Mouse (Mus musculus) neural tube, embryonic 12.5 days (tissue): ENCODE results near the gene Nos1. TPM values are rescaled to one million over a fixed set of nuclear protein-coding genes. Genes with fewer than 3 reads are reported as not detected.

Experiments
- ATAC-seq: fragments of 200-750 bp; cut with Nextera tagmentation; 2 replicates; pipeline ENCODE4 v1.8.0; 2017; ENCODE audit warnings: low read depth, mild to moderate bottlenecking, moderate TSS enrichment, moderate library complexity; ENCODE audit not compliant: low FRiP score
- H3K27ac ChIP-seq: fragments of 300-500 bp; sonication (generic); 2 replicates; pipeline ENCODE4 v1.5.1; 2016
- H3K27me3 ChIP-seq: fragments of 300-500 bp; sonication (generic); replicated peaks from 2 replicates; pipeline ENCODE4 v1.6.1; 2016; ENCODE audit warnings: mild to moderate bottlenecking
- H3K36me3 ChIP-seq: fragments of 300-500 bp; sonication (generic); 2 replicates; pipeline ENCODE4 v1.6.1; 2016; ENCODE audit warnings: mild to moderate bottlenecking
- H3K4me1 ChIP-seq: fragments of 300-500 bp; sonication (generic); 2 replicates; pipeline ENCODE4 v1.6.1; 2016
- H3K4me2 ChIP-seq: fragments of 300-500 bp; sonication (generic); replicated peaks from 2 replicates; pipeline ENCODE4 v1.6.1; 2016; ENCODE audit warnings: mild to moderate bottlenecking
- H3K4me3 ChIP-seq: fragments of 300-500 bp; sonication (generic); 2 replicates; pipeline ENCODE4 v1.5.1; 2016
- H3K9ac ChIP-seq: fragments of 300-500 bp; sonication (generic); 2 replicates; pipeline ENCODE4 v1.6.1; 2016; ENCODE audit warnings: mild to moderate bottlenecking
- H3K9me3 ChIP-seq: fragments of 300-500 bp; sonication (generic); 2 replicates; pipeline ENCODE4 v1.6.1; 2016; ENCODE audit warnings: mild to moderate bottlenecking
- WGBS: fragments of 180-500 bp; shearing (Covaris S2); methylation state at CpG from one replicate; pipeline ENCODE4 v1.1.7; 2016; 5-methylcytosine and 5-hydroxymethylcytosine counted together
- polyA plus RNA-seq: library from polyadenylated mRNA; unstranded; fragments of >200 nt; fragmentation: Nextera tagmentation; extraction: Ambion mirVana; gene quantifications from 2 replicates; pipeline ENCODE4 v1.2.1, GENCODE M21; 2016

The Nos1 gene
- polyA plus RNA-seq, 1 experiment from 2014 or later = 1.1 TPM

GRCm38 (mm10) chr5:117976657-117977500 lies 196.0 kb downstream of the Nos1 start, which contains the start of gene Fbxo21:
Gene Fbxo21, plus strand, starts transcription at chr5:117976730.
- H3K9ac ChIP-seq = peak within 1 kb of the TSS; percentile 98
- H3K9me3 ChIP-seq = no peaks in the 10 kb centered on the region
- peaks cover 25% of the 10 kb centered on the region for H3K36me3 ChIP-seq
- WGBS = under 1% methylated on average over 88 of the region's 88 CpGs
- H3K4me1 ChIP-seq = peaks cover 24% of the 10 kb centered on the region
- H3K4me2 ChIP-seq = peak within 1 kb of the TSS; percentile 81
- peak within 1 kb of the TSS; percentile 99 for H3K4me3 ChIP-seq
- H3K27me3 ChIP-seq = no peaks in the 10 kb centered on the region
- peak within 1 kb of the TSS; percentile 77 for H3K27ac ChIP-seq
- ATAC-seq = peak; percentile 87

GRCm38 (mm10) chr5:117977501-117978158 lies 196.8 kb downstream of the Nos1 start:
- Histone ChIP-seq H3K9me3 (no peaks in the 10 kb centered on the region), H3K27me3 (no peaks in the 10 kb centered on the region), H3K27ac (no peak overlapping the region), H3K4me1 (peaks cover 24% of the 10 kb centered on the region), H3K4me3 (peak overlapping the region; percentile 99), H3K36me3 (peaks cover 32% of the 10 kb centered on the region), H3K4me2 (peak overlapping the region; percentile 81), H3K9ac (peak overlapping the region; percentile 98)
- 12% methylated on average over 30 of the region's 30 CpGs for WGBS
- 0 out of 2 replicates have a peak, but pooled peaks have one; percentile 34 for ATAC-seq

GRCm38 (mm10) chr5:117978159-117978697 lies 197.4 kb downstream of the Nos1 start:
- no peak for ATAC-seq
- Histone ChIP-seq H3K4me1 (peaks cover 24% of the 10 kb centered on the region), H3K9me3 (no peaks in the 10 kb centered on the region), H3K27me3 (no peaks in the 10 kb centered on the region), H3K27ac (no peak overlapping the region), H3K36me3 (peaks cover 37% of the 10 kb centered on the region), H3K4me3 (peak overlapping the region; percentile 99), H3K9ac (peak overlapping the region; percentile 98), H3K4me2 (peak overlapping the region; percentile 81)
- WGBS = 46% methylated on average over 17 of the region's 17 CpGs

- 68% methylated on average over 5 of the region's 5 CpGs for WGBS
- H3K9ac ChIP-seq = no peak overlapping the region
- no peak for ATAC-seq
- no peaks in the 10 kb centered on the region for H3K9me3 ChIP-seq
- peak overlapping the region; percentile 81 for H3K4me2 ChIP-seq
- H3K4me1 ChIP-seq = peaks cover 31% of the 10 kb centered on the region
- H3K27me3 ChIP-seq = no peaks in the 10 kb centered on the region
- no peak overlapping the region for H3K4me3 ChIP-seq
- peaks cover 46% of the 10 kb centered on the region for H3K36me3 ChIP-seq
- H3K27ac ChIP-seq = no peak overlapping the region
Measured at GRCm38 (mm10) chr5:117979082-117979481, 198.2 kb downstream of the Nos1 start.

- Histone ChIP-seq H3K4me3 (no peak overlapping the region), H3K27me3 (no peaks in the 10 kb centered on the region), H3K4me2 (no peak overlapping the region), H3K9me3 (no peaks in the 10 kb centered on the region), H3K4me1 (peaks cover 31% of the 10 kb centered on the region), H3K27ac (no peak overlapping the region), H3K36me3 (peaks cover 55% of the 10 kb centered on the region), H3K9ac (no peak overlapping the region)
- ATAC-seq = no peak
- WGBS = 92% methylated on average over 8 of the region's 8 CpGs
Measured at GRCm38 (mm10) chr5:117980921-117981320, 200.1 kb downstream of the Nos1 start.

- Histone ChIP-seq H3K4me2 (no peak overlapping the region), H3K9ac (no peak overlapping the region), H3K27ac (no peak overlapping the region), H3K4me3 (no peak overlapping the region), H3K27me3 (no peaks in the 10 kb centered on the region), H3K36me3 (peaks cover 66% of the 10 kb centered on the region), H3K4me1 (peaks cover 31% of the 10 kb centered on the region), H3K9me3 (no peaks in the 10 kb centered on the region)
- ATAC-seq = no peak
- 93% methylated on average over 5 of the region's 5 CpGs for WGBS
Measured at GRCm38 (mm10) chr5:117981943-117982342, 201.1 kb downstream of the Nos1 start.

- no peak overlapping the region for H3K9ac ChIP-seq
- no peak for ATAC-seq
- H3K4me2 ChIP-seq = no peak overlapping the region
- H3K27ac ChIP-seq = no peak overlapping the region
- no peaks in the 10 kb centered on the region for H3K9me3 ChIP-seq
- H3K36me3 ChIP-seq = peaks cover 89% of the 10 kb centered on the region
- peaks cover 7% of the 10 kb centered on the region; the same call in 1 of the 2 replicates for H3K4me1 ChIP-seq
- H3K4me3 ChIP-seq = no peak overlapping the region
- no peaks in the 10 kb centered on the region for H3K27me3 ChIP-seq
- 72% methylated on average over 4 of the region's 4 CpGs for WGBS
Measured at GRCm38 (mm10) chr5:117986327-117986726, 205.5 kb downstream of the Nos1 start.

GRCm38 (mm10) chr5:117987891-117988290 lies 207.1 kb downstream of the Nos1 start:
- Histone ChIP-seq H3K9me3 (no peaks in the 10 kb centered on the region), H3K9ac (no peak overlapping the region), H3K36me3 (peaks cover 91% of the 10 kb centered on the region), H3K27ac (no peak overlapping the region), H3K4me3 (no peak overlapping the region), H3K27me3 (no peaks in the 10 kb centered on the region), H3K4me2 (no peak overlapping the region), H3K4me1 (peaks cover 7% of the 10 kb centered on the region; the same call in 1 of the 2 replicates)
- WGBS = 85% methylated on average over 3 of the region's 3 CpGs
- no peak for ATAC-seq

GRCm38 (mm10) chr5:117988367-117988766 lies 207.5 kb downstream of the Nos1 start:
- H3K4me1 ChIP-seq = peaks cover 7% of the 10 kb centered on the region; the same call in 1 of the 2 replicates
- H3K36me3 ChIP-seq = peaks cover 91% of the 10 kb centered on the region
- 90% methylated on average over 9 of the region's 9 CpGs for WGBS
- ATAC-seq = no peak
- H3K27ac ChIP-seq = no peak overlapping the region
- no peak overlapping the region for H3K4me3 ChIP-seq
- no peaks in the 10 kb centered on the region for H3K9me3 ChIP-seq
- no peak overlapping the region for H3K4me2 ChIP-seq
- H3K9ac ChIP-seq = no peak overlapping the region
- no peaks in the 10 kb centered on the region for H3K27me3 ChIP-seq

GRCm38 (mm10) chr5:117989773-117990172 lies 208.9 kb downstream of the Nos1 start:
- 91% methylated on average over 6 of the region's 6 CpGs for WGBS
- no peak for ATAC-seq

GRCm38 (mm10) chr5:117990957-117991356 lies 210.1 kb downstream of the Nos1 start:
- no peak for ATAC-seq
- 86% methylated on average over 3 of the region's 3 CpGs for WGBS

More at GRCm38 (mm10) chr5:117989773-117990172, 208.9 kb downstream of the Nos1 start:
- no peak overlapping the region for H3K4me3 ChIP-seq
- H3K27ac ChIP-seq = no peak overlapping the region
- no peak overlapping the region for H3K9ac ChIP-seq
- H3K36me3 ChIP-seq = peaks cover 96% of the 10 kb centered on the region
- H3K4me2 ChIP-seq = no peak overlapping the region
- H3K9me3 ChIP-seq = no peaks in the 10 kb centered on the region
- no peaks in the 10 kb centered on the region for H3K4me1 ChIP-seq
- H3K27me3 ChIP-seq = no peaks in the 10 kb centered on the region

GRCm38 (mm10) chr5:117993550-117993949 lies 212.7 kb downstream of the Nos1 start:
- 96% methylated on average over 6 of the region's 6 CpGs for WGBS
- H3K27ac ChIP-seq = no peak overlapping the region
- H3K9me3 ChIP-seq = no peaks in the 10 kb centered on the region
- peaks cover 97% of the 10 kb centered on the region for H3K36me3 ChIP-seq
- no peak overlapping the region for H3K9ac ChIP-seq
- no peaks in the 10 kb centered on the region for H3K27me3 ChIP-seq
- no peak overlapping the region for H3K4me2 ChIP-seq
- ATAC-seq = no peak
- no peak overlapping the region for H3K4me3 ChIP-seq
- no peaks in the 10 kb centered on the region for H3K4me1 ChIP-seq

More at GRCm38 (mm10) chr5:117990957-117991356, 210.1 kb downstream of the Nos1 start:
- no peak overlapping the region for H3K4me2 ChIP-seq
- H3K36me3 ChIP-seq = peaks cover 100% of the 10 kb centered on the region
- no peaks in the 10 kb centered on the region for H3K9me3 ChIP-seq
- H3K27ac ChIP-seq = no peak overlapping the region
- H3K4me1 ChIP-seq = no peaks in the 10 kb centered on the region
- no peaks in the 10 kb centered on the region for H3K27me3 ChIP-seq
- no peak overlapping the region for H3K9ac ChIP-seq
- no peak overlapping the region for H3K4me3 ChIP-seq
